Mouse (Mus musculus): ENCODE data around the gene Kat2b.

DNA sequence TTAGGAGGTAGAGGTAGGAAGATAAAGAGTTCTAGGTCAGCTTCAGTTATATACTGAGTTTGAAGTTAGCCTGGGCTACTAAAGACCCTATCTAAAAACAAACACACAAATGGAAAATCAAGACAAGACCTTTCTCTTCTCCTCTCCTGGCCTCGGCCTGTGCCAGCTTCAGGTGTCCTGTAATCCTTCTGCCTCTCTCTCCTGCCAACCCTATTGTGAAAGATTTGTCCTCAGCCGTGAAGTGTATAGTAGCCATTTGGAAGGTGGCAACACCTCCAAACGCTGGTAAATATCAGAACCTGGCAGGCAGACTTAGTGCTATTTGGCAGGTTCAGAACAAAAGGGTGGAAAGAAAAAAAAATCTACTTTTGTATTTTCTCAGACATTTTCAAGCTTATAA, 13.6 kb downstream of the Kat2b start:
- TF ChIP-seq CTCF (IDR thresholded peaks at IDR 0.05; ENCODE audit: low read depth, low read length) (no peak), POLR2AphosphoS5 (IDR thresholded peaks at IDR 0.05; ENCODE audit: insufficient replicate concordance, low read depth, low read length) (no peak), GATA1 (IDR thresholded peaks at IDR 0.05; ENCODE audit: borderline replicate concordance, low read length) (no peak), TAL1 (conservative IDR thresholded peaks at IDR 0.05; ENCODE audit: low read depth, low read length) (no peak), GATA2 (IDR thresholded peaks at IDR 0.05; ENCODE audit: borderline replicate concordance, low read depth, low read length) (no peak)
